8 mouse cellular contexts compared by ENCODE assay signal in the genomic region with DNA sequence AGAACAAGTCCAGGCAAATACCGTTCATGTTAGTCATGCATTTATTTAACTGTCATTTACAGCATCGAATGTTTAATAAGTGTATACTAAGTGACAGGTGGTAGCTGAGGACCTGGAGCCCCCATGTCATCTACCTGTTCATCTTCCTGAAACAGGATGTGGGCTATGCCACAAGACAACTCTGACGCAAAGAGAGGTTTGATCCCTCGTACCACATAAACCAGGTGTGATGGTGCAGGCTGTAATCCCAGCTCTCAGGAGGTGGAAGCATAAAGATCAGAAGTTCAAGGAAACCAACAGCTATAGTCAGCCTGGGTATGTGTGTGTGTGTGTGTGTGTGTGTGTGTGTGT. TPM values are rescaled to one million over a fixed set of nuclear protein-coding genes. Genes with fewer than 3 reads are reported as not detected.
DNase-seq lines count a peak whose midpoint lies in the region; ATAC-seq and TF ChIP-seq lines count a peak whose summit lies in the region.

No protein-coding gene starts in this region.

- peak overlapping the region; percentile 44 for H3K4me3 ChIP-seq in forebrain, embryonic 15.5 days
- H3K4me3 ChIP-seq in liver, postnatal 0 days (ENCODE audit: low read depth, low read length): peak overlapping the region; percentile 33

- H3K4me2 ChIP-seq in forebrain, embryonic 15.5 days (replicated peaks): peak overlapping the region; percentile 63
- peak overlapping the region; percentile 71 for H3K4me2 ChIP-seq in liver, postnatal 0 days (ENCODE audit: low read depth, low read length)

- H3K27me3 ChIP-seq in forebrain, embryonic 15.5 days: no peaks in the 10 kb centered on the region
- H3K27me3 ChIP-seq in liver, postnatal 0 days (ENCODE audit: insufficient read depth, low read length): no peaks in the 10 kb centered on the region

- 48% methylated on average over 4 of the region's 4 CpGs for WGBS in forebrain, embryonic 15.5 days
- 30% methylated on average over 4 of the region's 4 CpGs for WGBS in liver, postnatal 0 days (ENCODE audit: insufficient replicate concordance)

- DNase-seq in spleen, adult 12 weeks (ENCODE audit: low spot score): peak; percentile 14
- DNase-seq in spleen, postnatal 10 days (ENCODE audit: low spot score in 2 of 2): no peak
- DNase-seq in liver, postnatal 0 days: no peak
- peak; percentile 58 to 88 for DNase-seq in thymus, adult 18-20 months
- DNase-seq in layer of hippocampus, adult 11-12 months (ENCODE audit: low spot score): no peak
- DNase-seq in frontal cortex, postnatal 14 days (ENCODE audit: low spot score in 2 of 2): no peak
- no peak for DNase-seq in retina, embryonic 14.5 days (ENCODE audit: low spot score)

- no peaks in the 10 kb centered on the region for H3K36me3 ChIP-seq in forebrain, embryonic 15.5 days
- no peaks in the 10 kb centered on the region for H3K36me3 ChIP-seq in liver, postnatal 0 days (replicated peaks; ENCODE audit: insufficient read depth, low read length)

- no peak overlapping the region; the same call in 1 of the 2 replicates for H3K9ac ChIP-seq in forebrain, embryonic 15.5 days (replicated peaks)
- 0 out of 2 replicates have a peak overlapping the region, but pooled peaks have one; percentile 51 for H3K9ac ChIP-seq in liver, postnatal 0 days (replicated peaks)

- 0 out of 2 replicates have a peak, but pooled peaks have one; percentile 11 for ATAC-seq in forebrain, embryonic 15.5 days (replicated peaks)
- ATAC-seq in liver, postnatal 0 days: peak; percentile 7; the same call in 1 of the 2 replicates

- peaks cover 8% of the 10 kb centered on the region for H3K4me1 ChIP-seq in forebrain, embryonic 15.5 days
- H3K4me1 ChIP-seq in liver, postnatal 0 days (ENCODE audit: insufficient read depth): peaks cover 7% of the 10 kb centered on the region; the same call in 1 of the 2 replicates

- no peak overlapping the region for H3K27ac ChIP-seq in forebrain, embryonic 15.5 days (replicated peaks)
- 0 out of 2 replicates have a peak overlapping the region, but pooled peaks have one; percentile 45 for H3K27ac ChIP-seq in liver, postnatal 0 days (ENCODE audit: low read depth)

- TF ChIP-seq EP300 in liver, postnatal 0 days (IDR thresholded peaks at IDR 0.05; ENCODE audit: low read depth): no peak

- TF ChIP-seq CTCF in liver, postnatal 0 days (IDR thresholded peaks at IDR 0.05; ENCODE audit: low read depth): no peak

- H3K9me3 ChIP-seq in forebrain, embryonic 15.5 days: no peaks in the 10 kb centered on the region
- no peaks in the 10 kb centered on the region for H3K9me3 ChIP-seq in liver, postnatal 0 days (ENCODE audit: low read length)

RNA-seq across cellular contexts. Expression of a gene that starts 19.4 kb away (rescaled TPM):
- 15.9 and 16.2 TPM in 2 replicates for polyA plus RNA-seq in forebrain, embryonic 15.5 days (2015; fragmentation: Nextera tagmentation; extraction: Ambion mirVana)
- 3.7 and 4.4 TPM in 2 replicates for polyA plus RNA-seq in liver, postnatal 0 days (2015; fragmentation: Nextera tagmentation; extraction: Ambion mirVana)

RNA-seq across cellular contexts. Expression of a gene that starts 32.9 kb away (rescaled TPM):
- 3.4 and 3.6 TPM in 2 replicates for polyA plus RNA-seq in forebrain, embryonic 15.5 days (2015; fragmentation: Nextera tagmentation; extraction: Ambion mirVana)
- polyA plus RNA-seq in liver, postnatal 0 days (2015; fragmentation: Nextera tagmentation; extraction: Ambion mirVana): 1.9 and 2.2 TPM in 2 replicates

Comparison
In these comparisons a context has a peak if more than half of its experiments do, and no peak if none do; other contexts are left out.
1. DNase-seq: peak in spleen, adult 12 weeks (single experiment) and thymus, adult 18-20 months (2 of 2); none in spleen, postnatal 10 days (0 of 2), liver, postnatal 0 days (single experiment), layer of hippocampus, adult 11-12 months (single experiment), frontal cortex, postnatal 14 days (0 of 2) and retina, embryonic 14.5 days (single experiment).